Mouse (Mus musculus) G1E (cell line): ENCODE results near the gene Faf1.

Experiments
- CTCF ChIP-seq: IDR thresholded peaks from 2 replicates; pipeline ENCODE4 v1.5.1; 2012; ENCODE audit warnings: low read depth, low read length, inconsistent platforms, mixed read lengths
- GATA1 ChIP-seq: IDR thresholded peaks from 2 replicates; pipeline ENCODE4 v1.6.1; 2012; ENCODE audit warnings: borderline replicate concordance, low read length, inconsistent platforms, mixed read lengths
- GATA2 ChIP-seq: IDR thresholded peaks from 2 replicates; pipeline ENCODE4 v1.6.1; 2012; ENCODE audit warnings: low read depth, low read length, inconsistent platforms, borderline replicate concordance
- POLR2AphosphoS5 ChIP-seq: IDR thresholded peaks from 2 replicates; pipeline ENCODE4 v1.6.1; 2012; ENCODE audit warnings: low read depth, low read length, inconsistent platforms; ENCODE audit not compliant: insufficient replicate concordance
- TAL1 ChIP-seq: conservative IDR thresholded peaks from 2 replicates; pipeline ENCODE4 v1.6.1; 2012; ENCODE audit warnings: low read depth, low read length, inconsistent platforms, mixed read lengths

- TF ChIP-seq GATA1 (no peak), CTCF (no peak), TAL1 (no peak), POLR2AphosphoS5 (no peak), GATA2 (no peak)
These were observed 86.5 kb downstream of the Faf1 start for GRCm38 (mm10) chr4:109762768-109763501.
